Mouse (Mus musculus) spleen, adult 2 months (tissue): ENCODE measurements around the gene Ficd. TPM values are rescaled to one million over a fixed set of nuclear protein-coding genes. Genes with fewer than 3 reads are reported as not detected.

Experiments used
- DNase-seq, 2 experiments: peaks; one replicate each; pipeline versions ENCODE4 v3.0.0 to v3.0.0-alpha.2; 2012 to 2021; ENCODE audit warnings: low spot score in 2 of 2, low read depth in 1 of 2
- H3K27ac ChIP-seq: fragments of 200-500 bp; 2 replicates; pipeline ENCODE4 v1.5.1; 2012; ENCODE audit warnings: low read length, inconsistent platforms; ENCODE audit not compliant: insufficient read depth
- H3K27me3 ChIP-seq: fragments of 200-500 bp; 2 replicates; pipeline ENCODE4 v1.6.1; 2012; ENCODE audit warnings: mild to moderate bottlenecking, moderate library complexity, low read length, inconsistent platforms; ENCODE audit not compliant: control insufficient read depth, insufficient read depth
- H3K36me3 ChIP-seq: fragments of 200-500 bp; 2 replicates; pipeline ENCODE4 v1.6.1; 2012; ENCODE audit warnings: mild to moderate bottlenecking, low read length, inconsistent platforms; ENCODE audit not compliant: control insufficient read depth, insufficient read depth
- H3K4me1 ChIP-seq: fragments of 200-500 bp; 2 replicates; pipeline ENCODE4 v1.6.1; 2011; ENCODE audit warnings: inconsistent platforms; ENCODE audit not compliant: control insufficient read depth, insufficient read depth, insufficient read length
- H3K4me3 ChIP-seq: fragments of 200-500 bp; 2 replicates; pipeline ENCODE4 v1.5.1; 2011; ENCODE audit warnings: mild to moderate bottlenecking, inconsistent platforms; ENCODE audit not compliant: insufficient read depth, insufficient read length; ENCODE audit errors: extremely low read depth
- CTCF ChIP-seq: fragments of 200-500 bp; IDR thresholded peaks from 2 replicates; pipeline ENCODE4 v1.5.1; 2011; ENCODE audit warnings: mild to moderate bottlenecking, inconsistent platforms; ENCODE audit not compliant: insufficient read depth, insufficient read length, insufficient replicate concordance; ENCODE audit errors: extremely low read depth
- POLR2A ChIP-seq: fragments of 200-500 bp; IDR thresholded peaks from 2 replicates; pipeline ENCODE4 v1.6.1; 2011; ENCODE audit warnings: low read depth, low read length, inconsistent platforms
- WGBS: fragments of 180-500 bp; shearing (Covaris S2); methylation state at CpG from one replicate; pipeline ENCODE4 v1.1.7; 2018; 5-methylcytosine and 5-hydroxymethylcytosine counted together
- polyA plus RNA-seq: library from polyadenylated mRNA; depleted of rRNA; stranded (reverse); fragments of >200 nt; gene quantifications from 2 replicates; pipeline ENCODE4 v1.2.3, GENCODE M21; 2012

Ficd gene
- polyA plus RNA-seq, 1 experiment = 5.0 TPM

GRCm38 (mm10) chr5:113694415-113694814 is 41.2 kb upstream of the Ficd start:
- no peak for DNase-seq
- Histone ChIP-seq H3K27ac (no peak overlapping the region), H3K4me3 (no peak overlapping the region), H3K27me3 (no peaks in the 10 kb centered on the region), H3K36me3 (no peaks in the 10 kb centered on the region), H3K4me1 (no peaks in the 10 kb centered on the region)
- 52% methylated on average over 5 of the region's 5 CpGs for WGBS
- no peak for TF ChIP-seq POLR2A
- no peak for TF ChIP-seq CTCF

GRCm38 (mm10) chr5:113700388-113701023 is 35.1 kb upstream of the Ficd start:
- H3K27me3 ChIP-seq = no peaks in the 10 kb centered on the region
- H3K4me3 ChIP-seq = no peak overlapping the region
- H3K36me3 ChIP-seq = no peaks in the 10 kb centered on the region
- DNase-seq = no peak
- H3K27ac ChIP-seq = no peak overlapping the region
- no peak for TF ChIP-seq POLR2A
- TF ChIP-seq CTCF = no peak
- 77% methylated on average over 19 of the region's 19 CpGs for WGBS
- no peaks in the 10 kb centered on the region for H3K4me1 ChIP-seq

GRCm38 (mm10) chr5:113703803-113704585 is 31.6 kb upstream of the Ficd start:
- Histone ChIP-seq H3K27me3 (no peaks in the 10 kb centered on the region), H3K4me3 (no peak overlapping the region), H3K36me3 (no peaks in the 10 kb centered on the region), H3K27ac (no peak overlapping the region), H3K4me1 (no peaks in the 10 kb centered on the region)
- no peak for DNase-seq
- 54% methylated on average over 21 of the region's 21 CpGs for WGBS
- TF ChIP-seq CTCF (no peak), POLR2A (no peak)

- no peaks in the 10 kb centered on the region for H3K36me3 ChIP-seq
- 75% methylated on average over 2 of the region's 2 CpGs for WGBS
- no peaks in the 10 kb centered on the region for H3K4me1 ChIP-seq
- no peak for TF ChIP-seq POLR2A
- no peak for TF ChIP-seq CTCF
- no peak for DNase-seq
- no peak overlapping the region for H3K4me3 ChIP-seq
- no peak overlapping the region for H3K27ac ChIP-seq
- H3K27me3 ChIP-seq = no peaks in the 10 kb centered on the region
These were observed 22.7 kb upstream of the Ficd start for GRCm38 (mm10) chr5:113712861-113713260.

GRCm38 (mm10) chr5:113716581-113717388 is 18.8 kb upstream of the Ficd start:
- no peaks in the 10 kb centered on the region for H3K4me1 ChIP-seq
- DNase-seq = no peak
- H3K4me3 ChIP-seq = no peak overlapping the region
- no peaks in the 10 kb centered on the region for H3K27me3 ChIP-seq
- H3K27ac ChIP-seq = no peak overlapping the region
- WGBS = 24% methylated on average over 10 of the region's 12 CpGs
- TF ChIP-seq CTCF (no peak), POLR2A (no peak)
- H3K36me3 ChIP-seq = no peaks in the 10 kb centered on the region

- 77% methylated on average over 8 of the region's 8 CpGs for WGBS
- Histone ChIP-seq H3K4me1 (no peaks in the 10 kb centered on the region), H3K27ac (no peak overlapping the region), H3K27me3 (no peaks in the 10 kb centered on the region), H3K4me3 (no peak overlapping the region), H3K36me3 (no peaks in the 10 kb centered on the region)
- TF ChIP-seq CTCF = no peak
- no peak for DNase-seq
These were observed 16.4 kb upstream of the Ficd start for GRCm38 (mm10) chr5:113719221-113719661.
